Mouse (Mus musculus): ENCODE data around the gene Klk1b3. TPM values are rescaled to one million over a fixed set of nuclear protein-coding genes. Genes with fewer than 3 reads are reported as not detected.

The Klk1b3 gene
- polyA plus RNA-seq, 1 experiment = 0.38 TPM

Other genes with a start within 250 kb of the Klk1b3 start
- gene Klk1b8, start 247.5 kb upstream of the Klk1b3 start, polyA plus RNA-seq (2012; rRNA removed) = 0.57 and 0.96 TPM in 2 replicates
- gene Klk1b1, start 231.4 kb upstream of the Klk1b3 start, polyA plus RNA-seq (2012; rRNA removed) = not detected in 2 replicates
- not detected in 2 replicates for gene Klk1b9, start 222.1 kb upstream of the Klk1b3 start, polyA plus RNA-seq (2012; rRNA removed)
- 0.25 and 0.66 TPM in 2 replicates for gene Klk1b11, start 202.3 kb upstream of the Klk1b3 start, polyA plus RNA-seq (2012; rRNA removed)
- gene Klk1b26, start 186.0 kb upstream of the Klk1b3 start, polyA plus RNA-seq (2012; rRNA removed) = 0.81 and 1.6 TPM in 2 replicates
- gene Klk1b27, start 145.9 kb upstream of the Klk1b3 start, polyA plus RNA-seq (2012; rRNA removed) = 1.5 and 26.9 TPM in 2 replicates
- gene Klk1b21, start 95.9 kb upstream of the Klk1b3 start, polyA plus RNA-seq (2012; rRNA removed) = 0.23 and 0.51 TPM in 2 replicates
- 16.3 TPM in 1 of 2 replicates, not detected in the other for gene Klk1b22, start 85.5 kb upstream of the Klk1b3 start, polyA plus RNA-seq (2012; rRNA removed)
- gene Klk1b16, start 61.4 kb upstream of the Klk1b3 start, polyA plus RNA-seq (2012; rRNA removed) = not detected in 2 replicates
- 0.51 and 0.88 TPM in 2 replicates for gene Klk1b24, start 10.0 kb upstream of the Klk1b3 start, polyA plus RNA-seq (2012; rRNA removed)
- gene Klk1b4, start 9.2 kb downstream of the Klk1b3 start, polyA plus RNA-seq (2012; rRNA removed) = not detected in 2 replicates
- gene Klk1b5, start 17.8 kb downstream of the Klk1b3 start, polyA plus RNA-seq (2012; rRNA removed) = 2.7 and 3.2 TPM in 2 replicates
- gene Klk1, start 27.2 kb downstream of the Klk1b3 start, polyA plus RNA-seq (2012; rRNA removed) = 0.71 and 1.8 TPM in 2 replicates
- 0.24 TPM in 1 of 2 replicates, not detected in the other for gene Gm36864, start 38.0 kb downstream of the Klk1b3 start, polyA plus RNA-seq (2012; rRNA removed)
- gene 1700028J19Rik, start 48.5 kb downstream of the Klk1b3 start, polyA plus RNA-seq (2012; rRNA removed) = 4.4 and 7.6 TPM in 2 replicates
- gene 2410002F23Rik, start 48.5 kb downstream of the Klk1b3 start, polyA plus RNA-seq (2012; rRNA removed) = 107 and 113 TPM in 2 replicates
- 0.16 TPM in 1 of 2 replicates, not detected in the other for gene Acp4, start 59.2 kb downstream of the Klk1b3 start, polyA plus RNA-seq (2012; rRNA removed)
- 16.9 and 20.7 TPM in 2 replicates for gene Gm15517, start 63.3 kb downstream of the Klk1b3 start, polyA plus RNA-seq (2012; rRNA removed)
- gene Clec11a, start 108.7 kb downstream of the Klk1b3 start, polyA plus RNA-seq (2012; rRNA removed) = 12.4 and 13.8 TPM in 2 replicates
- 0.31 and 0.33 TPM in 2 replicates for gene Shank1, start 112.1 kb downstream of the Klk1b3 start, polyA plus RNA-seq (2012; rRNA removed)
- 2.8 and 4.7 TPM in 2 replicates for gene Syt3, start 185.9 kb downstream of the Klk1b3 start, polyA plus RNA-seq (2012; rRNA removed)
- 0.47 and 0.70 TPM in 2 replicates for gene 1700008O03Rik, start 187.6 kb downstream of the Klk1b3 start, polyA plus RNA-seq (2012; rRNA removed)
- gene Lrrc4b, start 230.8 kb downstream of the Klk1b3 start, polyA plus RNA-seq (2012; rRNA removed) = 1.1 and 1.3 TPM in 2 replicates

Measured in gonadal fat pad, adult 2 months (tissue).